Mouse (Mus musculus): ENCODE data around the gene Dcst1. TPM values are rescaled to one million over a fixed set of nuclear protein-coding genes. Genes with fewer than 3 reads are reported as not detected.

Dcst1 gene
- polyA plus RNA-seq, 1 experiment from 2014 or later, result 0.55 TPM

DNA sequence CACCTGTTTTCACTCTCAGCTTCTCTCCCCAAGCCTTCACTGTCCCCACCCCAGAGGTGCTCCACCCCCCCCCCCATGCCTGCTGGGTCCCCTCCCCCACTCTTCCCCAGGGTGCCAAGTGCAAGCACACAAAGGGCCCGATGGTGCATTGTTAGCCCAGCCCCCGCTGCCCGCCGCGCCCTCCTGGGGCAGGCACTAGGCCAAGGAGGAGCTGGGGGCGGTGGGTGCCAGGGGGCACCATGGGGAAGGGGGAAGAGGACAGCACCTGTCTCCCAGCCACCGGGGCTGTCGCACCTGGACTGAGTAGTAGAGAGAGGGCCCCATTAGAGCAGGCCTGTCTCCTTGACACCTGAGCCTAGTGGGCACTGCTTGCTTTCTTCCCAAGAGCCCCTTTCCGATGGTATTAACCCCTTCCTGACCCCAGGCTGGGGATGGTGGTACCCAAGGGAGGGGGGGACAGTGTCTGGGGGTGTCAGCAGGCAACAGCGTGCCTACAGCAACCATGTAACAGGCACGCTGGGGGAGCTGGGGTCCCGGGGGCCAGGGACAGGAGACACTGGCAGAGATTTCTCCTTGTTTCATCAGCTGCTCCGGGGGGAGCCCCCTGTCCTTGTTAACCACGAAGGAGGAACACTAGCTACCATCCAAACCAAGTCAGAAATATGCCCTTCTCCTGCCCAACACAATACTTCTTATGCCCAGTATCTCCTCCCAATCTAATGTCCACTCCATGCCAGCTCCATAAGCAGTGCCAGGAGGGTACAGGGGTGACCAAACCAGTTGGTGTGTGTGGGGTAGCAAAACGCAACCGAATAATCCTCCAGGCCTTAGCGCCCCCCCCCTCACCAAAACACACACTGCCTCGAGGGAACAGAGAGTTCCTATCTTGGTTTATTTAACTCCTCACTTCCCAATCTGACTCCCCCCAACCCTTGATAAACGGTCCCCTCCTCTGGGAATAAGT, 25.9 kb upstream of the Dcst1 start:
- Histone ChIP-seq H3K9me3 (ENCODE audit: control insufficient read depth, low read length) (no peaks in the 10 kb centered on the region), H3K4me2 (ENCODE audit: low read length) (peak overlapping the region; percentile 100), H3K36me3 (ENCODE audit: control insufficient read depth, insufficient read depth, low read length) (no peaks in the 10 kb centered on the region), H3K27ac (replicated peaks; ENCODE audit: low read depth, low read length) (no peak overlapping the region), H3K4me3 (replicated peaks; ENCODE audit: low read depth, low read length) (peak overlapping the region; percentile 50), H3K9ac (replicated peaks; ENCODE audit: low read length) (peak overlapping the region; percentile 54), H3K27me3 (ENCODE audit: control insufficient read depth, insufficient read depth, low read length) (peaks cover 12% of the 10 kb centered on the region; the same call in 1 of the 2 replicates), H3K4me1 (ENCODE audit: control insufficient read depth, insufficient read depth, low read length) (peaks cover 41% of the 10 kb centered on the region)
- ATAC-seq (ENCODE audit: low FRiP score, low TSS enrichment), result no peak
- DNase-seq, result no peak
- WGBS, result 11% methylated on average over 19 of the region's 19 CpGs

GRCm38 (mm10) chr3:89390111-89390515, 25.1 kb upstream of the Dcst1 start:
- H3K27ac ChIP-seq (replicated peaks; ENCODE audit: low read depth, low read length), result no peak overlapping the region
- DNase-seq (peak; percentile 31), ATAC-seq (ENCODE audit: low FRiP score, low TSS enrichment) (no peak)
- WGBS, result 64% methylated on average over 5 of the region's 5 CpGs
- no peaks in the 10 kb centered on the region for H3K36me3 ChIP-seq (ENCODE audit: control insufficient read depth, insufficient read depth, low read length)
- H3K4me1 ChIP-seq (ENCODE audit: control insufficient read depth, insufficient read depth, low read length), result peaks cover 33% of the 10 kb centered on the region
- no peaks in the 10 kb centered on the region for H3K9me3 ChIP-seq (ENCODE audit: control insufficient read depth, low read length)
- H3K4me3 ChIP-seq (replicated peaks; ENCODE audit: low read depth, low read length), result no peak overlapping the region
- H3K9ac ChIP-seq (replicated peaks; ENCODE audit: low read length), result no peak overlapping the region
- no peak overlapping the region for H3K4me2 ChIP-seq (ENCODE audit: low read length)
- 0 out of 2 replicates have a peak, but pooled peaks cover 3% of the 10 kb centered on the region for H3K27me3 ChIP-seq (ENCODE audit: control insufficient read depth, insufficient read depth, low read length)

DNA sequence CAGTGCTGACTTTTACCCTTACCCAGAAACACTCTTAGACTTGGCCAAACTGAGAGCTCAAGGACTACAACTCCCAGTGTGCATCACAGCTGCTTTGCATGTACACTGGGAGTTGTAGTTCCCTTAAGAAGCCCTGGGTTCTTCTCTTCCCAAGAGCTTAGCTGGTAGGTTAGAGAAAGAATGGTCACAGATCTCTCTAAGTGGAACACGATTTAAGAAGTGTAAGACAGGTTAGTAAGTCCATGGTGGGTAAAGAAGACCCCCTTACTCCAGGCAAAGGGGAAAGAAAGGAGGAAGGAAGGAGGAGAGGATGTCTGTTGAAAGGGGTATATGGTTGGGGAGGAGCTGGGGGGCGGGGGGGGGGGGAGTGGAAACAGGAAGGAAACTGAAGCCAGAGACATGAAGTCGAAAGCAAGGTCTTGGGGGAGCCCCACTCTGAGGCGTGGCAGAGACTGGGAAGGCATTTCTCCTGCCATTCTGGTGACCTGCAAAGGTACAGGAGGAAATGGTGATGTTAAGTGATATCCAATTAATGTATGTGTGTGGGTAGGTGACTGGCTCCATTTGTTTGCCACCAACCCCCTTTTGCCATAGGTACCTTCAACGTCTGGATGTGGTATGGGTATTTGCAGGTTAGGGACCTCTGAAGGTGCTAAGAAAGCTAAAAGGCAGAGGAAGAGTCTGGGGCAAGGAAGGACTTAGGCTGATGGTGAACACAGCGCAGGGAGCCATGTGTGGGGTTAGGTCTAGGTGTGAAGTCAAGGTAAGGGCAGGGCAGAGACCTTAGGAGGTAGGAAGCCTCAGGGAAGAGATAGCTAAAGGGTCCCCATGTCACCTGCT, 24.1 kb upstream of the Dcst1 start:
- Histone ChIP-seq H3K4me2 (ENCODE audit: low read length) (no peak overlapping the region), H3K9me3 (ENCODE audit: control insufficient read depth, low read length) (no peaks in the 10 kb centered on the region), H3K27ac (replicated peaks; ENCODE audit: low read depth, low read length) (no peak overlapping the region), H3K4me3 (replicated peaks; ENCODE audit: low read depth, low read length) (no peak overlapping the region), H3K9ac (replicated peaks; ENCODE audit: low read length) (no peak overlapping the region), H3K27me3 (ENCODE audit: control insufficient read depth, insufficient read depth, low read length) (no peaks in the 10 kb centered on the region), H3K4me1 (ENCODE audit: control insufficient read depth, insufficient read depth, low read length) (peaks cover 24% of the 10 kb centered on the region), H3K36me3 (ENCODE audit: control insufficient read depth, insufficient read depth, low read length) (no peaks in the 10 kb centered on the region)
- 59% methylated on average over 6 of the region's 6 CpGs for WGBS
- DNase-seq (peak; percentile 79), ATAC-seq (ENCODE audit: low FRiP score, low TSS enrichment) (no peak)

GRCm38 (mm10) chr3:89388134-89388881, 23.3 kb upstream of the Dcst1 start:
- no peak overlapping the region for H3K9ac ChIP-seq (replicated peaks; ENCODE audit: low read length)
- no peak overlapping the region for H3K4me2 ChIP-seq (ENCODE audit: low read length)
- H3K36me3 ChIP-seq (ENCODE audit: control insufficient read depth, insufficient read depth, low read length), result no peaks in the 10 kb centered on the region
- no peaks in the 10 kb centered on the region for H3K27me3 ChIP-seq (ENCODE audit: control insufficient read depth, insufficient read depth, low read length)
- no peaks in the 10 kb centered on the region for H3K9me3 ChIP-seq (ENCODE audit: control insufficient read depth, low read length)
- ATAC-seq (ENCODE audit: low FRiP score, low TSS enrichment), result no peak
- WGBS, result 75% methylated on average over 11 of the region's 11 CpGs
- no peak overlapping the region for H3K27ac ChIP-seq (replicated peaks; ENCODE audit: low read depth, low read length)
- H3K4me3 ChIP-seq (replicated peaks; ENCODE audit: low read depth, low read length), result no peak overlapping the region
- H3K4me1 ChIP-seq (ENCODE audit: control insufficient read depth, insufficient read depth, low read length), result peaks cover 24% of the 10 kb centered on the region
- peak; percentile 24 for DNase-seq

- Histone ChIP-seq H3K4me3 (replicated peaks; ENCODE audit: low read depth, low read length) (no peak overlapping the region), H3K4me1 (ENCODE audit: control insufficient read depth, insufficient read depth, low read length) (peaks cover 20% of the 10 kb centered on the region), H3K9me3 (ENCODE audit: control insufficient read depth, low read length) (no peaks in the 10 kb centered on the region), H3K4me2 (ENCODE audit: low read length) (no peak overlapping the region), H3K36me3 (ENCODE audit: control insufficient read depth, insufficient read depth, low read length) (no peaks in the 10 kb centered on the region), H3K27ac (replicated peaks; ENCODE audit: low read depth, low read length) (no peak overlapping the region), H3K27me3 (ENCODE audit: control insufficient read depth, insufficient read depth, low read length) (no peaks in the 10 kb centered on the region), H3K9ac (replicated peaks; ENCODE audit: low read length) (no peak overlapping the region)
- DNase-seq (no peak), ATAC-seq (ENCODE audit: low FRiP score, low TSS enrichment) (no peak)
- 77% methylated on average over 9 of the region's 11 CpGs for WGBS
Measured at GRCm38 (mm10) chr3:89387632-89388031, 22.6 kb upstream of the Dcst1 start.

- Histone ChIP-seq H3K27ac (replicated peaks; ENCODE audit: low read depth, low read length) (no peak overlapping the region), H3K27me3 (ENCODE audit: control insufficient read depth, insufficient read depth, low read length) (no peaks in the 10 kb centered on the region), H3K36me3 (ENCODE audit: control insufficient read depth, insufficient read depth, low read length) (no peaks in the 10 kb centered on the region), H3K9me3 (ENCODE audit: control insufficient read depth, low read length) (no peaks in the 10 kb centered on the region), H3K4me1 (ENCODE audit: control insufficient read depth, insufficient read depth, low read length) (peaks cover 11% of the 10 kb centered on the region), H3K4me3 (replicated peaks; ENCODE audit: low read depth, low read length) (no peak overlapping the region), H3K9ac (replicated peaks; ENCODE audit: low read length) (no peak overlapping the region), H3K4me2 (ENCODE audit: low read length) (no peak overlapping the region)
- DNase-seq, result no peak
- 56% methylated on average over 17 of the region's 17 CpGs for WGBS
- ATAC-seq (ENCODE audit: low FRiP score, low TSS enrichment), result no peak
Measured at GRCm38 (mm10) chr3:89386438-89387420, 21.7 kb upstream of the Dcst1 start.

GRCm38 (mm10) chr3:89385451-89385850, 20.4 kb upstream of the Dcst1 start:
- no peak for ATAC-seq (ENCODE audit: low FRiP score, low TSS enrichment)
- Histone ChIP-seq H3K4me1 (ENCODE audit: control insufficient read depth, insufficient read depth, low read length) (no peaks in the 10 kb centered on the region), H3K4me2 (ENCODE audit: low read length) (no peak overlapping the region), H3K27me3 (ENCODE audit: control insufficient read depth, insufficient read depth, low read length) (no peaks in the 10 kb centered on the region), H3K36me3 (ENCODE audit: control insufficient read depth, insufficient read depth, low read length) (no peaks in the 10 kb centered on the region), H3K9me3 (ENCODE audit: control insufficient read depth, low read length) (no peaks in the 10 kb centered on the region), H3K27ac (replicated peaks; ENCODE audit: low read depth, low read length) (no peak overlapping the region), H3K4me3 (replicated peaks; ENCODE audit: low read depth, low read length) (no peak overlapping the region), H3K9ac (replicated peaks; ENCODE audit: low read length) (no peak overlapping the region)
- no peak for DNase-seq
- 50% methylated on average over 11 of the region's 11 CpGs for whole genome bisulfite sequencing

Measured in midbrain, embryonic 14.5 days (tissue).